Mouse (Mus musculus): ENCODE data around the gene Fxr2.

DNA sequence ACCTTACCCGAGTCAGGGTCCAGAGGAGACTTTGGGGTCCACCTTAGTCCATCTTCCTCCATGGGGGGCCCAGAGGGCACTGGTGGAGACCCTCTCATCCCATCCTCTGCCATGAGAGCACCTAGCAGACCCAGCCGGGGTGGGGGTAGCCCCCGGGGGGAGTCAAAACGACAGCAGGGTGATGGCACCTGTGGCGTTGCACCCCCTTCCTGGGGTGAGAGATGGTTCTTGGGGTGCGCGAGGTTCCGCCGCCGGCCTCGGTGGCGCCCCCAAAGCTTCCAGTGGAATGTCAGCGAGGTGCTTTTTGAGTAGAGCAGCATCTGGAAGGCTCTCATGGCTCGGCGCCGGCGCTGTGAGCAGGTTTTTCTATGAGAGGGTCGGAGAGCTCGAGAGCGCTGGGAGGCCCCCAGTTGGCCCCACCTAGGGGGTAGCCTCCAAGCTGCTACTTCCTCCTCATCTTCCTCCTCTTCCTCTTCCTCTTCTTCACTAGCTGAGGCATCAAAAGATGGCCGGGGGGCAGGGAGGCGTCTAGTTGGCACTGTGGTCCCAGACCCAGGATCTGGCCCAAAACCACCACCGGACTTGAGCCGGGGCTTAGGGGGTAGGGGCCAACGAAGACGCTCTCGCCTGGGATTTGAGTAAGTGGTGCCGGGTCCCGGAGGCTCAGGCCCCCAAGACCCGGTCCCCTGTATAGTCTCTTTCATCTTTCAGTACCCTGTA lies 47.5 kb downstream of the Fxr2 start:
- no peak for TF ChIP-seq CEBPB (IDR thresholded peaks at IDR 0.05; ENCODE audit: insufficient read depth, poor library complexity, severe bottlenecking)
- TF ChIP-seq E2F4 (IDR thresholded peaks at IDR 0.05; ENCODE audit: insufficient read depth) = no peak
- no peak for TF ChIP-seq POLR2A (IDR thresholded peaks at IDR 0.05; ENCODE audit: insufficient read length, low read depth)
- TF ChIP-seq POLR2AphosphoS2 (IDR thresholded peaks at IDR 0.05; ENCODE audit: insufficient read length, low read depth) = no peak
- TF ChIP-seq MYOG (IDR thresholded peaks at IDR 0.05; ENCODE audit: control insufficient read depth in 1 of 3, insufficient read depth in 1 of 3, insufficient read length in 2 of 3, low read depth in 2 of 3) = no peak
- no peak for TF ChIP-seq USF1 (IDR thresholded peaks at IDR 0.05; ENCODE audit: low read depth)
- no peak for TF ChIP-seq MYOD1 (IDR thresholded peaks at IDR 0.05; ENCODE audit: control insufficient read depth in 1 of 3, insufficient read length in 2 of 3, low read depth in 2 of 3)
- TF ChIP-seq SRF (IDR thresholded peaks at IDR 0.05; ENCODE audit: control insufficient read depth, insufficient read length, low read depth) = no peak
- TF ChIP-seq MAX (IDR thresholded peaks at IDR 0.05; ENCODE audit: low read depth) = no peak

All from myocyte (in vitro differentiated cells).